Mouse (Mus musculus): ENCODE measurements around the gene Dnm3. TPM values are rescaled to one million over a fixed set of nuclear protein-coding genes. Genes with fewer than 3 reads are reported as not detected.
A peak's percentile ranks its signal among the peaks of the same experiment; 100 is the strongest.

Gene Dnm3
- polyA plus RNA-seq, 1 experiment: 3.0 TPM

DNA sequence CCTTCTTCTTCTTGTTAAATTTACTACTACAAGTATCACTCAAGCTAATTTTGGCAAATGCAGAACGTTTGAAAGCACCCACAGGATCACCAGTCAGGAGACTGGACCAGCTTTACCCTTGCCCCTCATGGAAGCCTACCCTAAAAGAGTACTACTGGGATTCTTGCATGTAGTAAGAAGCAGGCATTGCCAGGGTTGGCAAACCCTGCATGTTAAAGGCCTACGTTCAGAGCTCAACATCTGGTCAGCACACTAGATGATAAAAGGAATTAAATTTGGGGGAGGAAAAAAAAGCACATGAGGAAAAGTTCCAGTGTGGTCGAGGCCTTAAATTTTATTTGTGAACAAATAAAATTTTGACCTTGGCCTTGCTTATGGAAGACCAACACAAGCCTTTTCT lies 239.2 kb downstream of the Dnm3 start:
- Histone ChIP-seq H3K36me3 (ENCODE audit: control insufficient read depth, insufficient read depth) (no peaks in the 10 kb centered on the region), H3K4me2 (ENCODE audit: low read depth) (no peak overlapping the region), H3K4me3 (no peak overlapping the region), H3ac (ENCODE audit: control insufficient read depth, insufficient read length) (no peak overlapping the region), H3K79me2 (ENCODE audit: control insufficient read depth, insufficient read depth) (no peaks in the 10 kb centered on the region), H3K27me3 (ENCODE audit: control insufficient read depth, insufficient read depth, insufficient read length) (no peaks in the 10 kb centered on the region)
- TF ChIP-seq REST (IDR thresholded peaks at IDR 0.05; ENCODE audit: insufficient read depth, insufficient read length) (no peak), POLR2AphosphoS2 (IDR thresholded peaks at IDR 0.05; ENCODE audit: insufficient read length, low read depth) (no peak), SRF (IDR thresholded peaks at IDR 0.05; ENCODE audit: control insufficient read depth, insufficient read length, low read depth) (no peak), E2F4 (IDR thresholded peaks at IDR 0.05; ENCODE audit: insufficient read depth) (no peak), MYOD1 (IDR thresholded peaks at IDR 0.05; ENCODE audit: control insufficient read depth in 1 of 3, insufficient read length in 2 of 3, low read depth in 2 of 3) (no peak), TCF3 (IDR thresholded peaks at IDR 0.05; ENCODE audit: insufficient read length, low read depth) (no peak), POLR2A (IDR thresholded peaks at IDR 0.05; ENCODE audit: insufficient read length, low read depth) (no peak), USF1 (IDR thresholded peaks at IDR 0.05; ENCODE audit: low read depth) (no peak), CEBPB (IDR thresholded peaks at IDR 0.05; ENCODE audit: insufficient read depth, poor library complexity, severe bottlenecking) (no peak), MAX (IDR thresholded peaks at IDR 0.05; ENCODE audit: low read depth) (no peak), TCF12 (IDR thresholded peaks at IDR 0.05; ENCODE audit: insufficient read depth, poor library complexity, severe bottlenecking) (no peak), MYOG (IDR thresholded peaks at IDR 0.05; ENCODE audit: control insufficient read depth in 1 of 3, insufficient read depth in 1 of 3, insufficient read length in 2 of 3, low read depth in 2 of 3) (no peak)

DNA sequence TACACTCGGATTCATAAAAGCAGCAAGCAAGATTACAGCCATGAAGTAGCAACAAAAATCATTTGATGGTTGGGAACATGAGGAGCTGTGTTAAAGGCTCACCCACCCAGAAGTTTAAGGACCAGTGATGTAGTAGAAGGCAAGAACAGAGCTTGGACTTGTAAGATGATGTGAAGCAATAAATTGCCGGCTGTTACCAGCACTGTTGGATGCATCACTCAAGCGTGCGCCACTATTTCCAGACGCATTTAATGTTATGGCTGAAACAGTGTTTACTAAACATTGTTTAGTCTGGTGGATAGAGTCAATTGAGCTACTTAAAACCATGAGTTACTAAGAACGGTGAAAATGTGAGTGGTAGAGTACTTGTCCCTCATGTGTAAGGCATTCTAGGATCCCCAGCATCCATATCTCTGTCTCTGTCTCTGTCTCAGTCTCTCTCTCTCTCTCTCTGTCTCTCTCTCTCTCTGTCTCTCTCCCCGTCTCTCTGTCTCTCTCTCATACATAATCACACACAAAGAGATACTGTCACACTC lies 241.1 kb downstream of the Dnm3 start:
- no peak overlapping the region for H3ac ChIP-seq (ENCODE audit: control insufficient read depth, insufficient read length)
- H3K36me3 ChIP-seq (ENCODE audit: control insufficient read depth, insufficient read depth): no peaks in the 10 kb centered on the region
- no peaks in the 10 kb centered on the region for H3K79me2 ChIP-seq (ENCODE audit: control insufficient read depth, insufficient read depth)
- TF ChIP-seq MAX (IDR thresholded peaks at IDR 0.05; ENCODE audit: low read depth) (no peak), TCF12 (IDR thresholded peaks at IDR 0.05; ENCODE audit: insufficient read depth, poor library complexity, severe bottlenecking) (no peak), E2F4 (IDR thresholded peaks at IDR 0.05; ENCODE audit: insufficient read depth) (no peak)
- no peak overlapping the region for H3K4me3 ChIP-seq
- H3K4me2 ChIP-seq (ENCODE audit: low read depth): no peak overlapping the region
- H3K27me3 ChIP-seq (ENCODE audit: control insufficient read depth, insufficient read depth, insufficient read length): no peaks in the 10 kb centered on the region

DNA sequence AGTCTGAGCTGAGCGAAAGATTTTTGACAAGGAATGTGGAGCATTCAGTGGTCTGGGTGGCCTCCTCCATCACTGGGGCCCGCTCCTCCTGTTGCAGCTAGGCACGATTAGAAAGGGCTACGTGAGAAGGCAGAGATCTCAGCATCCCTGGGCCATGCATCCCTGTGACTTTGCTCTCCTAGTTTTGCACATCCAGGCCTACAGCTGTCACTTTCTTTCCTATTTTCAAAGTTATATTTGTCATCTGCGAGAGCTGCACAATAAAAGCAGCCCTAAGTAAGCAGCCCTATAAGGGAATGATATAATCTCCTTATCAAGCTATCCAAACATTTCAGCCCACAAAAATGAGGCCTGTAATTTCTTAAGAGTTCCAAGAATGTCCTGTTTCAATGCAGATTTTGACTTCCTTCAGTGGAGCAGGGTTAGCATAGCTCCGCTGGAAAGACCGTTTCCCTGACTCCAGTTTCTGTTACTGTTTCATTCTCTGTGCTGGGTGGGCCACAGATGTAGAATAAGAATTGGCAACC lies 252.2 kb downstream of the Dnm3 start:
- TF ChIP-seq MYOD1 (IDR thresholded peaks at IDR 0.05; ENCODE audit: control insufficient read depth in 1 of 3, insufficient read length in 2 of 3, low read depth in 2 of 3) (peak; percentile 37 to 79 (median 73)), MYOG (IDR thresholded peaks at IDR 0.05; ENCODE audit: control insufficient read depth in 1 of 3, insufficient read depth in 1 of 3, insufficient read length in 2 of 3, low read depth in 2 of 3) (peak in 2 of 3 experiments; percentile 28 to 36), TCF12 (IDR thresholded peaks at IDR 0.05; ENCODE audit: insufficient read depth, poor library complexity, severe bottlenecking) (no peak), REST (IDR thresholded peaks at IDR 0.05; ENCODE audit: insufficient read depth, insufficient read length) (no peak), CEBPB (IDR thresholded peaks at IDR 0.05; ENCODE audit: insufficient read depth, poor library complexity, severe bottlenecking) (no peak), SRF (IDR thresholded peaks at IDR 0.05; ENCODE audit: control insufficient read depth, insufficient read length, low read depth) (peak; percentile 80), MAX (IDR thresholded peaks at IDR 0.05; ENCODE audit: low read depth) (no peak), TCF3 (IDR thresholded peaks at IDR 0.05; ENCODE audit: insufficient read length, low read depth) (no peak), POLR2A (IDR thresholded peaks at IDR 0.05; ENCODE audit: insufficient read length, low read depth) (peak; percentile 15), E2F4 (IDR thresholded peaks at IDR 0.05; ENCODE audit: insufficient read depth) (no peak), USF1 (IDR thresholded peaks at IDR 0.05; ENCODE audit: low read depth) (no peak), POLR2AphosphoS2 (IDR thresholded peaks at IDR 0.05; ENCODE audit: insufficient read length, low read depth) (peak; percentile 83)
- H3ac ChIP-seq (ENCODE audit: control insufficient read depth, insufficient read length): no peak overlapping the region
- H3K27me3 ChIP-seq (ENCODE audit: control insufficient read depth, insufficient read depth, insufficient read length): no peaks in the 10 kb centered on the region
- H3K4me3 ChIP-seq: no peak overlapping the region
- H3K4me2 ChIP-seq (ENCODE audit: low read depth): peak overlapping the region; percentile 91
- H3K36me3 ChIP-seq (ENCODE audit: control insufficient read depth, insufficient read depth): peaks cover 2% of the 10 kb centered on the region
- peaks cover 29% of the 10 kb centered on the region for H3K79me2 ChIP-seq (ENCODE audit: control insufficient read depth, insufficient read depth)

DNA sequence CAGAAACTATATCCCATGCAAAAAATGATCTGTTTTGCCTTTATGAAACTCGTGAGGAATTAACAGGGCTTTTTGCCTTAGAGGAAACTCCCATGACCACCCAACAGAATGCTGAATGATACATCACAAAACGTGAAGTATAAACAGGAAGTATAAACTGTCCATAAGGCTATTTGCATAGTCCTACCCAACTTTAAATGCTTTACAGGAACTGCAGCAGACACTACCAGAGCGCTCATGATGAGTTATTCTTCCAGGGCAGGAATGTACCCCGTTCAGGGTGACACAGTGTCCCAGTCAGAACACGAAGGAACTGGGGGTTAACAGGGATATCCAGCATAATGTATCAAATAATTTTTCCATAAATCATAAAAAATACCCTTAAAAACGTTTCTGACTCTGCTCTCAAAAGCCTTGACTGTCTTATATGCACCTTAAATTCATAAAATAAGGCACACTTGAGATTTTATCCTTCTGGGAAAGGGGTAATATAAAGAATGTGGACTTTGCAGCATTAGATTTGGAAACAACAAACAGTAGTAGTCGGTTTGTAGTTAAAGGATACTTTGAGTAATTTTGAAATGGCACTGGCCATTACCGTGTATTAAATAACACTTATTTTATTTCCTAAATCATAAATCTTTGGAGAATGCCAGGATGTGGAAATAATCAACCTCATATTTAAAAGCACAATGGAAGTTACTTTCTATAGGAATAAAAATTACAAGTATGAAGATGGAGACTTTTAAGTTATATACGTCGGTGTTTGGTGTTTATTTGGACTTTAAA lies 252.8 kb downstream of the Dnm3 start:
- no peak overlapping the region for H3ac ChIP-seq (ENCODE audit: control insufficient read depth, insufficient read length)
- H3K79me2 ChIP-seq (ENCODE audit: control insufficient read depth, insufficient read depth): peaks cover 36% of the 10 kb centered on the region

DNA sequence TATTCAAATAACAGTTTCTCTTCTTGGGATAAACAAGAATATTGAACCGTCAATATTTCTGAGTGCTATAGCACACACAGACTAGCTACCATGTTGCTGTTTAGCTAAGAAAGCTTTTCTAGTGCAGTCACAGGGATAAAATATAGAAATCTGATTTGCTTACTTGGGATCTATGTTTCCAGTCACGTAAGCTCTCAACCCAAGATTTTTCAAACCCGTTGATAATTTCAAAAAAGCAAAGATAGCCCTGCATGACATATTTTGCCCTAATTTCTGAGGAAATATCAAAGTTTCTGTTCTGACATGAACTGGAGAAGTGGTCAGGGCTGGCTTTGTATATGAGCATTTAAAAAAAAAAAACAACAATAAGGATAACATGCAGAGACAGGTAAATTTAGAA lies 253.8 kb downstream of the Dnm3 start:
- Histone ChIP-seq H3K36me3 (ENCODE audit: control insufficient read depth, insufficient read depth) (peaks cover 15% of the 10 kb centered on the region), H3K4me3 (no peak overlapping the region), H3ac (ENCODE audit: control insufficient read depth, insufficient read length) (no peak overlapping the region), H3K27me3 (ENCODE audit: control insufficient read depth, insufficient read depth, insufficient read length) (no peaks in the 10 kb centered on the region), H3K79me2 (ENCODE audit: control insufficient read depth, insufficient read depth) (peaks cover 45% of the 10 kb centered on the region), H3K4me2 (ENCODE audit: low read depth) (peak overlapping the region; percentile 91)
- TF ChIP-seq CEBPB (IDR thresholded peaks at IDR 0.05; ENCODE audit: insufficient read depth, poor library complexity, severe bottlenecking): no peak
- TF ChIP-seq MYOG (IDR thresholded peaks at IDR 0.05; ENCODE audit: control insufficient read depth in 1 of 3, insufficient read depth in 1 of 3, insufficient read length in 2 of 3, low read depth in 2 of 3): no peak
- no peak for TF ChIP-seq TCF3 (IDR thresholded peaks at IDR 0.05; ENCODE audit: insufficient read length, low read depth)
- TF ChIP-seq TCF12 (IDR thresholded peaks at IDR 0.05; ENCODE audit: insufficient read depth, poor library complexity, severe bottlenecking): no peak
- no peak for TF ChIP-seq MYOD1 (IDR thresholded peaks at IDR 0.05; ENCODE audit: control insufficient read depth in 1 of 3, insufficient read length in 2 of 3, low read depth in 2 of 3)
- no peak for TF ChIP-seq REST (IDR thresholded peaks at IDR 0.05; ENCODE audit: insufficient read depth, insufficient read length)
- TF ChIP-seq POLR2A (IDR thresholded peaks at IDR 0.05; ENCODE audit: insufficient read length, low read depth): no peak

More for the DNA sequence above, 252.8 kb downstream of the Dnm3 start:
- H3K36me3 ChIP-seq (ENCODE audit: control insufficient read depth, insufficient read depth): peaks cover 8% of the 10 kb centered on the region
- H3K4me2 ChIP-seq (ENCODE audit: low read depth): peak overlapping the region; percentile 91
- no peaks in the 10 kb centered on the region for H3K27me3 ChIP-seq (ENCODE audit: control insufficient read depth, insufficient read depth, insufficient read length)
- TF ChIP-seq POLR2AphosphoS2 (IDR thresholded peaks at IDR 0.05; ENCODE audit: insufficient read length, low read depth): peak; percentile 88
- TF ChIP-seq MYOG (IDR thresholded peaks at IDR 0.05; ENCODE audit: control insufficient read depth in 1 of 3, insufficient read depth in 1 of 3, insufficient read length in 2 of 3, low read depth in 2 of 3): no peak
- no peak overlapping the region for H3K4me3 ChIP-seq
